Mouse (Mus musculus) embryonic fibroblast, embryonic 13.5 days (primary cell): Measurements from ENCODE around the gene Ctdsp2.

Experiments
- CTCF ChIP-seq: IDR thresholded peaks from 2 replicates; pipeline ENCODE4 v1.5.1; 2011; ENCODE audit warnings: mild to moderate bottlenecking, control low read depth, low read length, moderate library complexity, borderline replicate concordance; ENCODE audit not compliant: insufficient read depth
- POLR2A ChIP-seq: IDR thresholded peaks from 2 replicates; pipeline ENCODE4 v1.6.1; 2011; ENCODE audit warnings: low read depth, mild to moderate bottlenecking, control low read depth, low read length, moderate library complexity

- TF ChIP-seq CTCF, result no peak
- TF ChIP-seq POLR2A, result 0 out of 2 replicates have a peak, but pooled peaks have one; percentile 20
Measured at GRCm38 (mm10) chr10:126979121-126979635, 661 bp downstream of the Ctdsp2 start.
